Mouse (Mus musculus): ENCODE measurements around the gene Samm50. TPM values are rescaled to one million over a fixed set of nuclear protein-coding genes. Genes with fewer than 3 reads are reported as not detected.
A peak's percentile ranks its signal among the peaks of the same experiment; 100 is the strongest.
"Not testable (repeated sequence)": the region's sequence is repeated elsewhere in the genome, so short reads cannot be mapped to it uniquely, and the experiment has no call there.

The Samm50 gene
- 94.4 and 95.3 TPM in 2 replicates for polyA plus RNA-seq (2015; fragmentation: Nextera tagmentation; extraction: Ambion mirVana)

GRCm38 (mm10) chr15:84192058-84192791 lies at the start of gene Samm50:
Gene Samm50, plus strand, starts transcription at chr15:84192241.
- no peaks in the 10 kb centered on the region for H3K9me3 ChIP-seq (ENCODE audit: control insufficient read depth, low read length)
- peak within 1 kb of the TSS; percentile 79 for H3K9ac ChIP-seq (ENCODE audit: low read depth, low read length)
- peak; percentile 99 for ATAC-seq
- peaks cover 10% of the 10 kb centered on the region for H3K36me3 ChIP-seq (ENCODE audit: control insufficient read depth, insufficient read depth, low read length)
- H3K27ac ChIP-seq (ENCODE audit: low read depth, low read length) = peak within 1 kb of the TSS; percentile 85
- peak within 1 kb of the TSS; percentile 63 for H3K4me2 ChIP-seq (ENCODE audit: low read length)
- peak within 1 kb of the TSS; percentile 68 for H3K4me3 ChIP-seq (ENCODE audit: low read length)
- H3K27me3 ChIP-seq (replicated peaks; ENCODE audit: control insufficient read depth, insufficient read depth, low read length) = no peaks in the 10 kb centered on the region
- WGBS = 6% methylated on average over 46 of the region's 48 CpGs
- H3K4me1 ChIP-seq (ENCODE audit: control insufficient read depth, insufficient read depth, low read depth, low read length) = peaks cover 8% of the 10 kb centered on the region

GRCm38 (mm10) chr15:84156158-84156557 lies 35.9 kb upstream of the Samm50 start:
- Histone ChIP-seq H3K36me3 (ENCODE audit: control insufficient read depth, insufficient read depth, low read length) (no peaks in the 10 kb centered on the region), H3K4me2 (ENCODE audit: low read length) (no peak overlapping the region), H3K27me3 (replicated peaks; ENCODE audit: control insufficient read depth, insufficient read depth, low read length) (no peaks in the 10 kb centered on the region), H3K9me3 (ENCODE audit: control insufficient read depth, low read length) (no peaks in the 10 kb centered on the region), H3K27ac (ENCODE audit: low read depth, low read length) (no peak overlapping the region), H3K4me1 (ENCODE audit: control insufficient read depth, insufficient read depth, low read depth, low read length) (no peaks in the 10 kb centered on the region), H3K9ac (ENCODE audit: low read depth, low read length) (no peak overlapping the region), H3K4me3 (ENCODE audit: low read length) (no peak overlapping the region)
- ATAC-seq = no peak
- 90% methylated on average over 2 of the region's 2 CpGs for WGBS

GRCm38 (mm10) chr15:84157530-84157929 lies 34.5 kb upstream of the Samm50 start:
- not testable (repeated sequence) for H3K9ac ChIP-seq (ENCODE audit: low read depth, low read length); H3K4me2 ChIP-seq (ENCODE audit: low read length); H3K9me3 ChIP-seq (ENCODE audit: control insufficient read depth, low read length); ATAC-seq; H3K4me1 ChIP-seq (ENCODE audit: control insufficient read depth, insufficient read depth, low read depth, low read length); H3K27me3 ChIP-seq (replicated peaks; ENCODE audit: control insufficient read depth, insufficient read depth, low read length); H3K4me3 ChIP-seq (ENCODE audit: low read length); H3K36me3 ChIP-seq (ENCODE audit: control insufficient read depth, insufficient read depth, low read length); H3K27ac ChIP-seq (ENCODE audit: low read depth, low read length)
- 94% methylated on average over 6 of the region's 6 CpGs for WGBS

GRCm38 (mm10) chr15:84161871-84162270 lies 30.2 kb upstream of the Samm50 start:
- Histone ChIP-seq H3K9ac (ENCODE audit: low read depth, low read length) (no peak overlapping the region), H3K27me3 (replicated peaks; ENCODE audit: control insufficient read depth, insufficient read depth, low read length) (no peaks in the 10 kb centered on the region; the same call in 1 of the 2 replicates), H3K4me1 (ENCODE audit: control insufficient read depth, insufficient read depth, low read depth, low read length) (no peaks in the 10 kb centered on the region), H3K36me3 (ENCODE audit: control insufficient read depth, insufficient read depth, low read length) (no peaks in the 10 kb centered on the region), H3K4me3 (ENCODE audit: low read length) (no peak overlapping the region), H3K27ac (ENCODE audit: low read depth, low read length) (no peak overlapping the region), H3K4me2 (ENCODE audit: low read length) (no peak overlapping the region), H3K9me3 (ENCODE audit: control insufficient read depth, low read length) (no peaks in the 10 kb centered on the region)
- no peak for ATAC-seq
- 72% methylated on average over 6 of the region's 6 CpGs for WGBS

- Histone ChIP-seq H3K4me3 (ENCODE audit: low read length) (no peak overlapping the region), H3K9ac (ENCODE audit: low read depth, low read length) (no peak overlapping the region)
Measured at GRCm38 (mm10) chr15:84166818-84167217, 25.2 kb upstream of the Samm50 start.

GRCm38 (mm10) chr15:84167600-84167999 lies 24.4 kb upstream of the Samm50 start, which contains the start of gene Pnpla3:
Gene Pnpla3, plus strand, starts transcription at chr15:84167837.
- WGBS = under 1% methylated on average over 28 of the region's 28 CpGs

More at GRCm38 (mm10) chr15:84166818-84167217, 25.2 kb upstream of the Samm50 start:
- Histone ChIP-seq H3K27ac (ENCODE audit: low read depth, low read length) (no peak overlapping the region), H3K27me3 (replicated peaks; ENCODE audit: control insufficient read depth, insufficient read depth, low read length) (no peaks in the 10 kb centered on the region; the same call in 1 of the 2 replicates), H3K4me2 (ENCODE audit: low read length) (peak overlapping the region; percentile 98; the same call in 1 of the 2 replicates), H3K9me3 (ENCODE audit: control insufficient read depth, low read length) (no peaks in the 10 kb centered on the region), H3K4me1 (ENCODE audit: control insufficient read depth, insufficient read depth, low read depth, low read length) (peaks cover 6% of the 10 kb centered on the region), H3K36me3 (ENCODE audit: control insufficient read depth, insufficient read depth, low read length) (no peaks in the 10 kb centered on the region)
- no peak for ATAC-seq
- 67% methylated on average over 6 of the region's 6 CpGs for WGBS

GRCm38 (mm10) chr15:84168170-84169161 lies 23.6 kb upstream of the Samm50 start:
- H3K36me3 ChIP-seq (ENCODE audit: control insufficient read depth, insufficient read depth, low read length) = no peaks in the 10 kb centered on the region
- WGBS = under 1% methylated on average over 28 of the region's 28 CpGs
- peak overlapping the region; percentile 85 for H3K27ac ChIP-seq (ENCODE audit: low read depth, low read length)
- H3K4me2 ChIP-seq (ENCODE audit: low read length) = peak overlapping the region; percentile 98
- peaks cover 6% of the 10 kb centered on the region for H3K4me1 ChIP-seq (ENCODE audit: control insufficient read depth, insufficient read depth, low read depth, low read length)
- peak overlapping the region; percentile 69 for H3K4me3 ChIP-seq (ENCODE audit: low read length)
- peak overlapping the region; percentile 83 for H3K9ac ChIP-seq (ENCODE audit: low read depth, low read length)
- no peaks in the 10 kb centered on the region for H3K9me3 ChIP-seq (ENCODE audit: control insufficient read depth, low read length)
- no peaks in the 10 kb centered on the region for H3K27me3 ChIP-seq (replicated peaks; ENCODE audit: control insufficient read depth, insufficient read depth, low read length)
- peak; percentile 60 for ATAC-seq

More at GRCm38 (mm10) chr15:84167600-84167999, 24.4 kb upstream of the Samm50 start, which contains the start of gene Pnpla3:
- peak within 1 kb of the TSS; percentile 98 for H3K4me2 ChIP-seq (ENCODE audit: low read length)
- peak; percentile 97 for ATAC-seq
- H3K9me3 ChIP-seq (ENCODE audit: control insufficient read depth, low read length) = no peaks in the 10 kb centered on the region
- H3K27ac ChIP-seq (ENCODE audit: low read depth, low read length) = peak within 1 kb of the TSS; percentile 85
- H3K36me3 ChIP-seq (ENCODE audit: control insufficient read depth, insufficient read depth, low read length) = no peaks in the 10 kb centered on the region
- H3K4me3 ChIP-seq (ENCODE audit: low read length) = peak within 1 kb of the TSS; percentile 69
- H3K27me3 ChIP-seq (replicated peaks; ENCODE audit: control insufficient read depth, insufficient read depth, low read length) = no peaks in the 10 kb centered on the region
- peaks cover 6% of the 10 kb centered on the region for H3K4me1 ChIP-seq (ENCODE audit: control insufficient read depth, insufficient read depth, low read depth, low read length)
- H3K9ac ChIP-seq (ENCODE audit: low read depth, low read length) = peak within 1 kb of the TSS; percentile 83

GRCm38 (mm10) chr15:84169511-84169910 lies 22.5 kb upstream of the Samm50 start:
- no peaks in the 10 kb centered on the region for H3K27me3 ChIP-seq (replicated peaks; ENCODE audit: control insufficient read depth, insufficient read depth, low read length)
- no peaks in the 10 kb centered on the region for H3K36me3 ChIP-seq (ENCODE audit: control insufficient read depth, insufficient read depth, low read length)
- peaks cover 6% of the 10 kb centered on the region for H3K4me1 ChIP-seq (ENCODE audit: control insufficient read depth, insufficient read depth, low read depth, low read length)
- no peak overlapping the region for H3K27ac ChIP-seq (ENCODE audit: low read depth, low read length)
- H3K9ac ChIP-seq (ENCODE audit: low read depth, low read length) = no peak overlapping the region
- no peaks in the 10 kb centered on the region for H3K9me3 ChIP-seq (ENCODE audit: control insufficient read depth, low read length)
- H3K4me2 ChIP-seq (ENCODE audit: low read length) = peak overlapping the region; percentile 98
- no peak for ATAC-seq
- 75% methylated on average over 1 of the region's 1 CpGs for WGBS
- no peak overlapping the region for H3K4me3 ChIP-seq (ENCODE audit: low read length)

All from hindbrain, embryonic 16.5 days (tissue).